Mouse (Mus musculus): ENCODE measurements around the gene Ndufs8.

- TF ChIP-seq CTCF (IDR thresholded peaks at IDR 0.05; ENCODE audit: extremely low read depth, insufficient read depth, low read length) (no peak), POLR2A (IDR thresholded peaks at IDR 0.05; ENCODE audit: extremely low read depth, insufficient read depth, low read length) (peak; percentile 62; the same call in 1 of the 2 replicates)
These were observed 5.5 kb downstream of the Ndufs8 start, which contains the start of gene Tcirg1 for GRCm38 (mm10) chr19:3906795-3907786.
